Mouse (Mus musculus) intestine, embryonic 14.5 days (tissue): ENCODE results near the gene Gna11. TPM values are rescaled to one million over a fixed set of nuclear protein-coding genes. Genes with fewer than 3 reads are reported as not detected.

Experiments
- ATAC-seq: fragments of 200-750 bp; cut with Nextera tagmentation; replicated peaks from 2 replicates; pipeline ENCODE4 v1.8.0; 2017; ENCODE audit warnings: low read depth, moderate number of reproducible peaks, moderate TSS enrichment, moderate library complexity; ENCODE audit not compliant: low FRiP score, low TSS enrichment
- DNase-seq: peaks from one replicate; pipeline ENCODE4 v3.0.0-alpha.2; 2018; ENCODE audit warnings: low spot score
- H3K27ac ChIP-seq: fragments of 300-500 bp; sonication (generic); 2 replicates; pipeline ENCODE4 v1.5.1; 2014; ENCODE audit warnings: low read depth, mild to moderate bottlenecking, control low read depth
- H3K27me3 ChIP-seq: fragments of 300-500 bp; sonication (generic); replicated peaks from 2 replicates; pipeline ENCODE4 v1.6.1; 2014; ENCODE audit warnings: low read length, control low read depth; ENCODE audit not compliant: control insufficient read depth, insufficient read depth
- H3K36me3 ChIP-seq: fragments of 300-500 bp; sonication (generic); 2 replicates; pipeline ENCODE4 v1.6.1; 2014; ENCODE audit warnings: low read length, control low read depth; ENCODE audit not compliant: control insufficient read depth, insufficient read depth
- H3K4me1 ChIP-seq: fragments of 300-500 bp; sonication (generic); replicated peaks from 2 replicates; pipeline ENCODE4 v1.6.1; 2014; ENCODE audit warnings: low read length, control low read depth, mixed read lengths; ENCODE audit not compliant: control insufficient read depth, insufficient read depth
- H3K4me2 ChIP-seq: fragments of 300-500 bp; sonication (generic); 2 replicates; pipeline ENCODE4 v1.6.1; 2014; ENCODE audit warnings: low read length
- H3K4me3 ChIP-seq: fragments of 300-500 bp; sonication (generic); 2 replicates; pipeline ENCODE4 v1.5.1; 2014; ENCODE audit warnings: low read depth, low read length, control low read depth, mixed read lengths
- H3K9ac ChIP-seq: fragments of 300-500 bp; sonication (generic); 2 replicates; pipeline ENCODE4 v1.6.1; 2014; ENCODE audit warnings: mild to moderate bottlenecking, low read length
- H3K9me3 ChIP-seq: fragments of 300-500 bp; sonication (generic); 2 replicates; pipeline ENCODE4 v1.6.1; 2016; ENCODE audit warnings: low read length, control low read depth; ENCODE audit not compliant: control insufficient read depth
- WGBS: fragments of 180-500 bp; shearing (Covaris S2); extraction: QIAGEN DNeasy Blood & Tissue Kit; methylation state at CpG from one replicate; pipeline ENCODE4 v1.1.7; 2014; 5-methylcytosine and 5-hydroxymethylcytosine counted together
- polyA plus RNA-seq: library from polyadenylated mRNA; unstranded; fragments of >200 nt; fragmentation: Nextera tagmentation; extraction: Ambion mirVana; gene quantifications from 2 replicates; pipeline ENCODE4 v1.2.1, GENCODE M21; 2014

The Gna11 gene
- polyA plus RNA-seq, 1 experiment from 2014 or later = 171 TPM

DNA sequence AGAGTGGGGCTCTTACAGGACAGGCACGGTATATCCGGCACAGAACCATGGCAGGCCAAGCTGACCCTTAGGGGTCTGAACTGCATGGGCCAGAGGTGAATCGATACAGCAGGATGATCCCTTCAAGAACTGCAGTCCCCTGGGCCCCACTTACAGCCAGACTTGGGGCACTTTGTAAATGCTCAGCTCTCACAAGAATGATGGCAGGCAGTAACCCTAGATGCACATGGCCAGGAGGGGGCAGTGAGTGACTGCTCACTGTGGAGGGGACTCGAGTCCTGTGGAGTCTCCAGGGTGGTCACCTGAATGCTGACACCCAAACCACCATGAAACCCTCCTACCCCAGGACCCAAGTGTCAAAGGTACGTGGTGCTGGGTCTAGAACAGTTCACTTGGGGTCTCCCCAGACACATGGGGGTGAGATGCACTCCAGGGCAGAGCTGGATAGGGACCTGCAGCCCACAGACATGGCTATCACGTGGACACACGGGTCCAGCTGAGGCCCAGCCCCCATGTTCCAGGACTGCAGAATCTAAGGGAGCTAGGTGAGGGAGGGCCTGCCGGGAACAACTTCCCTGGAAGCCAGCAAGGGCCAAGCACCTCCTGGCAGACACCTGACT is 51.3 kb downstream of the Gna11 start:
- Histone ChIP-seq H3K36me3 (peaks cover 45% of the 10 kb centered on the region), H3K4me3 (no peak overlapping the region)

DNA sequence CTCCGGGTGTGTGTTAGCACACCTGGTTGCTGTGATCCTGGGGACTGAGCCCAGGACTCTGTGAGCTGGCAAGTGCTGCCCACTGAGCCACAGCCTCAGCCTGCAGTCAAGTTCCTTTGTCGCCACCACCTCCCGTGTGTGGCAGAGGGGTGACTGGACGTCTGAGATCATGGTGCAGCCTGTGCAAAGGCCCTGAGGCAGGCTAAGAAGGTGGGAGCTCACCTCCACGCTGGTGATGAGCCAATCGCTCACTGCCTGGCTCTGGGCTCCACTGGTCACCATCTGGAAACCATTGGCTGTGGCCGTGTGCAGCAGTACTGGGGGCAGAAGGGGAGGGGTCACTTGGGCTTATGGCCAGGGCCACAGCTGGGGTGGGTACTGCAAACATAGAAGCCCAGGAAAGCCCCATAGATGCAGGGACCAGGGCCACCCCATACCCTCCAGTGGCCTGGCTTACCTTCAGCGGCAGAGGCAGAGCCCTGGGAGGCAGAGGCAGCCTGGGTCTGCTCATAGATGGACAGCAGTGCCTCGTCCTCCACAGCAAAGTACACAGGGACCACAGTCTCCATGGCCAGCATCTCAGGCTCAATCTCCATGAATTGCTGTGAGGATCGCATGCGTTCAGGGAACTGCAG is 52.3 kb downstream of the Gna11 start:
- H3K9me3 ChIP-seq = no peaks in the 10 kb centered on the region

More for the DNA sequence above, 51.3 kb downstream of the Gna11 start:
- Histone ChIP-seq H3K27me3 (no peaks in the 10 kb centered on the region), H3K4me1 (peaks cover 18% of the 10 kb centered on the region), H3K9me3 (no peaks in the 10 kb centered on the region), H3K4me2 (no peak overlapping the region), H3K27ac (no peak overlapping the region), H3K9ac (no peak overlapping the region)
- 86% methylated on average over 8 of the region's 8 CpGs for WGBS
- DNase-seq = no peak
- no peak for ATAC-seq

DNA sequence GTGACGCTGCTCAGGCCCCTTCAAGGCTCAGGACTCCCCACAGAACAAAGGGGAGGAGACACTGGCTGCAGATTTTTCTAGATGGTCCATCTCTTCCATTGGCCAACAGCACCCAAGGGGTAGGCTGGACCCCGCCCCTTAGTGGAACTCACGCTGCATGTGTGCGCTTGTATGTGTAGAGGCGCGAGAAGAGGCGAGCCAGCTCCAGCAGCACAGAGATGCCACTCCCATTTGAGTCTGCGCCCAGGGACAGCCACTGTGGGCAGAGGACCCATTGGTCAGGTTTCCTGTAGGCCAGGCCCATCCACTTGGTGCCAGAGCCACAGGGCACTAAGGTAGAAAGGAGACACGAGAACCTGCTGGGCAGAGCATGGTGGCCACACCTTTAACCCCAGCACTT is 54.0 kb downstream of the Gna11 start:
- no peak overlapping the region for H3K27ac ChIP-seq
- 92% methylated on average over 9 of the region's 9 CpGs for WGBS
- no peak overlapping the region for H3K9ac ChIP-seq
- no peaks in the 10 kb centered on the region for H3K9me3 ChIP-seq
- DNase-seq = no peak
- peaks cover 15% of the 10 kb centered on the region for H3K4me1 ChIP-seq
- no peak overlapping the region for H3K4me3 ChIP-seq
- H3K4me2 ChIP-seq = no peak overlapping the region
- peaks cover 72% of the 10 kb centered on the region for H3K36me3 ChIP-seq
- H3K27me3 ChIP-seq = no peaks in the 10 kb centered on the region
- ATAC-seq = no peak

More for the DNA sequence above, 52.3 kb downstream of the Gna11 start:
- no peak overlapping the region for H3K4me2 ChIP-seq
- DNase-seq (no peak), ATAC-seq (no peak)
- H3K36me3 ChIP-seq = peaks cover 55% of the 10 kb centered on the region
- H3K4me1 ChIP-seq = peaks cover 18% of the 10 kb centered on the region
- WGBS = 90% methylated on average over 11 of the region's 11 CpGs
- H3K27me3 ChIP-seq = no peaks in the 10 kb centered on the region
- H3K9ac ChIP-seq = no peak overlapping the region
- no peak overlapping the region for H3K27ac ChIP-seq
- no peak overlapping the region for H3K4me3 ChIP-seq

DNA sequence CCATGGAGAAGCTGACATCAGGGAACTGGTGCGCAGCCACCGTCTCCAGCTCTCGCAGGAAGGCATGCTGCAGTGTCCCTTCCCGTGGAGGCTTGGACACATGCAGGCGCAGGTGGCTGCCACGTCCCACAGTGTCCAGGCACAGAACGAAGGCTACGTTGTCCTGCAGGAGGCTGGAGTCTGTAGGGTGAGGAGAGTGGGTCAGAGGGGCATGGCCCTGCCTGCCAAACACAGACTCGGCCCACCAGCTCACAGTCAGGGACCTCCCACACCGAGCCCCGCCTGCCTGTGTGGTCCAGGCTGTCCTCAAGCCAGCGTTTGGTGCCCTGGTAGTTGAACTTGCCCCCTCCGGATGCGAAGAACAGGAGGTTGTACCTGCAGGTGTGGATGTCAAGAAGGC is 55.0 kb downstream of the Gna11 start:
- H3K9me3 ChIP-seq = no peaks in the 10 kb centered on the region
- ATAC-seq (no peak), DNase-seq (no peak)
- H3K27ac ChIP-seq = no peak overlapping the region
- no peak overlapping the region for H3K4me2 ChIP-seq
- H3K36me3 ChIP-seq = peaks cover 73% of the 10 kb centered on the region
- no peak overlapping the region for H3K9ac ChIP-seq
- WGBS = 85% methylated on average over 14 of the region's 14 CpGs
- no peak overlapping the region for H3K4me3 ChIP-seq
- H3K4me1 ChIP-seq = peaks cover 10% of the 10 kb centered on the region
- H3K27me3 ChIP-seq = no peaks in the 10 kb centered on the region

- 88% methylated on average over 11 of the region's 11 CpGs for WGBS
These were observed 56.9 kb downstream of the Gna11 start for GRCm38 (mm10) chr10:81488081-81488480.

DNA sequence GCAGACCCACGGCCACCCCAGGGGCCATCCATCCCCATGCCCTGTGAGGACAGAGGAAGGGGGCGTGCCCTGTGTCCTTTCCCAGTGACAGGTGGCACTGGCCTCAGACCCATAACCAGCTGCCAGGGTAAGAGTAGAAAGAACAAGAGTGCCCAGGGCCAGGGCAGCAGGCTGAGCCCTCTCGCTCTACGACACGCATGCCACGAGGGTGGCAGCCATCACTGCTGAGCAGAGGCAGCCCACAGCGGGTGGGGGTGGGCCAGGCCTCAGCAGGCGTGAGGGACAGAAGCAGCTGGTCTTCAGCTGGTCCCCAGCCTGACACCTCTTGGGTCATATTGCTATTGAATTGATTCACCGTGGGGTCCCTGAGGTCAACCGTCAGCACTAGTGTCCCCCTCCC is 58.5 kb downstream of the Gna11 start:
- no peak for ATAC-seq
- H3K27me3 ChIP-seq = peaks cover 10% of the 10 kb centered on the region
- H3K9ac ChIP-seq = no peak overlapping the region
- peaks cover 56% of the 10 kb centered on the region for H3K36me3 ChIP-seq
- H3K4me1 ChIP-seq = no peaks in the 10 kb centered on the region
- no peaks in the 10 kb centered on the region for H3K9me3 ChIP-seq
- WGBS = 84% methylated on average over 10 of the region's 10 CpGs
- no peak for DNase-seq
- no peak overlapping the region for H3K4me3 ChIP-seq
- no peak overlapping the region for H3K27ac ChIP-seq
- H3K4me2 ChIP-seq = no peak overlapping the region

More at GRCm38 (mm10) chr10:81488081-81488480, 56.9 kb downstream of the Gna11 start:
- H3K9me3 ChIP-seq = no peaks in the 10 kb centered on the region
- H3K4me3 ChIP-seq = no peak overlapping the region
- no peak overlapping the region for H3K9ac ChIP-seq
- DNase-seq (no peak), ATAC-seq (no peak)
- no peaks in the 10 kb centered on the region for H3K27me3 ChIP-seq
- H3K36me3 ChIP-seq = peaks cover 72% of the 10 kb centered on the region
- H3K27ac ChIP-seq = no peak overlapping the region
- no peaks in the 10 kb centered on the region for H3K4me1 ChIP-seq
- H3K4me2 ChIP-seq = no peak overlapping the region

DNA sequence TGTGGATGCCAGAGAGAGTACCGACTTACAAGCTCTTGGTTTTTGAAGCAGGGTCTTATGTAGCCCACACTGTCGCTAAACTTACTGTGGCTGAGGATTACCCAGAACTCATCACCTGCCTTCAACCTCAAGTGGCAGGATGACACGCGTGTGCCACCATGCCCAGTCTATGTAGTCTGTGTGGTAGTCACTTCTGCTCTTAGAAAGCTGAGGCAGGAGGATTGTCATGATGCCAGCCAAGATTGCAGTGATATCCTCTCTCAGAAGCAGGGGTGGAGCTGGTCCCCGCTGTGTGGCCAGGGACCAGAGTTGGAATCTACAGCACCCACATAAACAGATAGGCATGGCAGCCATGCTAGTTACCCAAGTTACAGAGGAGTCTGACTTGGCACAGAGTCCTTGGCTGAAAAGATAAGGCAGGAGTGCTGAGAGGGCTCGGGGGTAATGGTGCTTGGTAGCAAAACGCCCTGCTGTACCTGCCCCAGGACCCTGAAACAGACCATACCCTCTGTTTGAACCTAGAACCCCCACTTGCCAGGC is 59.4 kb downstream of the Gna11 start:
- DNase-seq (no peak), ATAC-seq (no peak)
- Histone ChIP-seq H3K4me3 (no peak overlapping the region), H3K4me1 (no peaks in the 10 kb centered on the region), H3K9ac (no peak overlapping the region), H3K4me2 (no peak overlapping the region), H3K9me3 (no peaks in the 10 kb centered on the region), H3K27me3 (peaks cover 20% of the 10 kb centered on the region), H3K36me3 (peaks cover 46% of the 10 kb centered on the region), H3K27ac (no peak overlapping the region)
- 72% methylated on average over 7 of the region's 7 CpGs for WGBS

- Histone ChIP-seq H3K4me3 (no peak overlapping the region), H3K4me1 (no peaks in the 10 kb centered on the region), H3K36me3 (peaks cover 41% of the 10 kb centered on the region), H3K27me3 (peaks cover 24% of the 10 kb centered on the region), H3K4me2 (no peak overlapping the region), H3K9ac (no peak overlapping the region), H3K9me3 (no peaks in the 10 kb centered on the region), H3K27ac (no peak overlapping the region)
- 22% methylated on average over 2 of the region's 2 CpGs for WGBS
- DNase-seq (no peak), ATAC-seq (no peak)
These were observed 59.9 kb downstream of the Gna11 start for GRCm38 (mm10) chr10:81485060-81485449.
